Mouse (Mus musculus): Measurements from ENCODE around the gene Kyat1. TPM values are rescaled to one million over a fixed set of nuclear protein-coding genes. Genes with fewer than 3 reads are reported as not detected.
"Not testable (repeated sequence)": the region's sequence is repeated elsewhere in the genome, so short reads cannot be mapped to it uniquely, and the experiment has no call there.

Kyat1 gene
- polyA plus RNA-seq, 1 experiment: 51.9 TPM

DNA sequence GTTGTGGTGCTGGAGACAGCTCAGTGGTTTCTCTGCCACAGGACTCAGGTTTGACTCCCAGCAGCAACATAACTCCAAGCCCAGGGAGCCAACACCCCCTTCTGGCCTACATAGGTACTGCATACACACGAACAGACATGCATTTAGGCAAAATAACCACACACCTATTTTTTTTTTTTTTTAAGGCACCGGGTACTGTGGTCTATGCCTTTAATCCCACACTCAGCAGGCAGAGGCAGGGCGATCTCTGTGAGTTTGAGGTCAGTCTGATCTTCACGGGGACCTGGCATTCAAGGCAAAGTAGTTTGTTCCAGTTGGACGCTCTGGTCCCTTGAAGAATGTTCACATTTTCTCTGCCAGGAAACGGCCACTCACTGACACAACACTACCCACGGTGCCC, 2.2 kb downstream of the Kyat1 start:
- TF ChIP-seq POLR2A (IDR thresholded peaks at IDR 0.05; ENCODE audit: borderline replicate concordance, extremely low read depth, low read depth, low read length): no peak
- peak; percentile 44; the same call in 1 of the 2 replicates for TF ChIP-seq CTCF (IDR thresholded peaks at IDR 0.05; ENCODE audit: insufficient read depth, low read length)
- 75% methylated on average over 7 of the region's 7 CpGs for WGBS
- no peak overlapping the region for H3K4me3 ChIP-seq (replicated peaks; ENCODE audit: extremely low read depth, low read depth, low read length)

DNA sequence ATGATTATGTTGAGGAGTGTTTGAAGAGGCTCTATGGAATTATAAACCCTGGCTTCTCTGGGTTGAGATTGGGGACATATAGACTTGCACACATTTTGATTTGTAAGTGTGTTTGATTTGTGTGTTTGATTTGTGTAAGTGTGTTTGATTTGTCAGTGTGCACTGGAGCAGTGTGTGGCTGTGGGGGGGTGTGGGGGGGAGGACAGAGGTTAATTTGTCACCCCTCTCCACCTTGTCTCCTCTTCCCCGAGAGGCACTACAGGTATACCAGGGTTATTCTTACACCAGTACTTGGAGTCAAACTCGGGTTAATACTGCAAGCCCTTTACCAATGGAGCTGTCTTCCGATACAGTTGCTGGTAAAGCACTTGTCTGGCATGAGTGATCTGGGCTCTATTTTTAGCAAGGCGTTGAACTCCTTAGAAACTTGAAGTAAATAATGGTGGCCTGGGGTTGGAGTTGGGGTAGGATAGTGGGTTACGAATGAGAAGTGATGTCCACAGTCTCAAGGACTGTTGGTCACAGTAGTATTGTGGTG, 5.2 kb downstream of the Kyat1 start:
- no peak overlapping the region for H3K4me3 ChIP-seq (replicated peaks; ENCODE audit: extremely low read depth, low read depth, low read length)
- TF ChIP-seq CTCF (IDR thresholded peaks at IDR 0.05; ENCODE audit: insufficient read depth, low read length): no peak
- no peak for TF ChIP-seq POLR2A (IDR thresholded peaks at IDR 0.05; ENCODE audit: borderline replicate concordance, extremely low read depth, low read depth, low read length)
- H3K4me1 ChIP-seq (ENCODE audit: control insufficient read depth, insufficient read depth, low read length): peaks cover 2% of the 10 kb centered on the region; the same call in 1 of the 2 replicates
- 50% methylated on average over 5 of the region's 5 CpGs for WGBS
- no peak for DNase-seq

More for the DNA sequence above, 2.2 kb downstream of the Kyat1 start:
- peaks cover 6% of the 10 kb centered on the region; the same call in 1 of the 2 replicates for H3K4me1 ChIP-seq (ENCODE audit: control insufficient read depth, insufficient read depth, low read length)
- DNase-seq: no peak

DNA sequence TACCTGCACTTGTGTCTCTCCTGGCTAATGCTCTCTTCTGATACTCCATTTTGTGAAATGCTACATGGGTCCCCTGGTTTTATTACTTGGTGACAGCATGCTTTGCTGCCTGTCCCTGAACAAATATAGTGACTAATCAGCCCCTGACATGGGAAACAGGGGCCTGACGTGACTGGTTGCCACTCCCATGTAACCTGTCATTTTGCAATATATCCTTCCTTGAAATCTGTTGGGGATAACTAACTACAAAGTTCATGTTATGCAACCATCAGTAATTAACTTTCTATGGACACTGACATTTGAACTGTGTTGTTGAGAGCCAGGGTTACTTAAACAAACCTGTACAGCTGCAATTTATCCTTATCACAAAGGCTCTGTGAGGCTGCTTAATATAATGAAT, 5.7 kb downstream of the Kyat1 start:
- DNase-seq: no peak
- no peak for TF ChIP-seq CTCF (IDR thresholded peaks at IDR 0.05; ENCODE audit: insufficient read depth, low read length)
- TF ChIP-seq POLR2A (IDR thresholded peaks at IDR 0.05; ENCODE audit: borderline replicate concordance, extremely low read depth, low read depth, low read length): no peak
- H3K4me3 ChIP-seq (replicated peaks; ENCODE audit: extremely low read depth, low read depth, low read length): no peak overlapping the region
- 46% methylated on average over 1 of the region's 1 CpGs for WGBS
- H3K4me1 ChIP-seq (ENCODE audit: control insufficient read depth, insufficient read depth, low read length): peaks cover 2% of the 10 kb centered on the region; the same call in 1 of the 2 replicates

DNA sequence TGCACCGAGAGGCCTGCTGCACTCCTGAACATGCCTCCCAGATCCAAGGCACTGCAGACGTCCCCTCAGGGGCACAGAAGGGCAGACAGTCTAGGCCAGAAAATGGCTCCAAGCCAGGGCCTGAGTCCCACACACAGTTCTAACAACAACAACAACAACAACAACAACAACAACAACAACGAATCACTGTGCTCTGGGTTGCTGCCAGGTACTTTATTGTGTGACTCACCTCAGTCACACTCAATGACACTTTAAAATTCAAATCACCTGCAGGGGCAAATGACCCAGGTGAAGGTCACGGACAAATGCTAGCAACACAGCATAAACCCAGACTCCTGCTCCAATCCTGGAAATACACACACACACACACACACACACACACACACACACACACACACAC, 7.6 kb downstream of the Kyat1 start:
- TF ChIP-seq CTCF (IDR thresholded peaks at IDR 0.05; ENCODE audit: insufficient read depth, low read length) (no peak), POLR2A (IDR thresholded peaks at IDR 0.05; ENCODE audit: borderline replicate concordance, extremely low read depth, low read depth, low read length) (no peak)
- DNase-seq: no peak
- WGBS: 60% methylated on average over 4 of the region's 4 CpGs
- Histone ChIP-seq H3K4me1 (ENCODE audit: control insufficient read depth, insufficient read depth, low read length) (no peaks in the 10 kb centered on the region), H3K4me3 (replicated peaks; ENCODE audit: extremely low read depth, low read depth, low read length) (no peak overlapping the region)

DNA sequence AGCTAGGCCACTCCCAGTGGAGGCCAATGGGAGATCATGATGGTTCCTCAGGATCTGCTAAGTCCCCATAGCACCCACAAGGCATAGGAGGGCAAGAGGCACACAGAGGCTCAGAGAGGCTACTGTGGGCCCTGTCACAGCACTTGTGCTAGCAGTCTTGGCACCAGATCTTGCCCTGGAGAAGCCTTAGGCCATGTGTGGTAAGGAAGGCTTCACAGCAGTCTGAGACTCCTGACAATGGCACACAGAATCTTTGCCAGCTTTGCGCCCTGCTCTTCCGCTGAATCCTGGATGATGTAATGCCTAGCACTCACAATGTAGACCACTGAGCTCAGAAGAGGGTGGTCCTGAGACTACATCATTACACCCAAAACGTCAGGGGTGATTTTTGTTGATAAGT, 11.0 kb downstream of the Kyat1 start:
- TF ChIP-seq CTCF (IDR thresholded peaks at IDR 0.05; ENCODE audit: insufficient read depth, low read length) (no peak), POLR2A (IDR thresholded peaks at IDR 0.05; ENCODE audit: borderline replicate concordance, extremely low read depth, low read depth, low read length) (no peak)
- no peak overlapping the region for H3K4me3 ChIP-seq (replicated peaks; ENCODE audit: extremely low read depth, low read depth, low read length)
- no peaks in the 10 kb centered on the region for H3K4me1 ChIP-seq (ENCODE audit: control insufficient read depth, insufficient read depth, low read length)
- no peak for DNase-seq
- 72% methylated on average over 3 of the region's 3 CpGs for WGBS

DNA sequence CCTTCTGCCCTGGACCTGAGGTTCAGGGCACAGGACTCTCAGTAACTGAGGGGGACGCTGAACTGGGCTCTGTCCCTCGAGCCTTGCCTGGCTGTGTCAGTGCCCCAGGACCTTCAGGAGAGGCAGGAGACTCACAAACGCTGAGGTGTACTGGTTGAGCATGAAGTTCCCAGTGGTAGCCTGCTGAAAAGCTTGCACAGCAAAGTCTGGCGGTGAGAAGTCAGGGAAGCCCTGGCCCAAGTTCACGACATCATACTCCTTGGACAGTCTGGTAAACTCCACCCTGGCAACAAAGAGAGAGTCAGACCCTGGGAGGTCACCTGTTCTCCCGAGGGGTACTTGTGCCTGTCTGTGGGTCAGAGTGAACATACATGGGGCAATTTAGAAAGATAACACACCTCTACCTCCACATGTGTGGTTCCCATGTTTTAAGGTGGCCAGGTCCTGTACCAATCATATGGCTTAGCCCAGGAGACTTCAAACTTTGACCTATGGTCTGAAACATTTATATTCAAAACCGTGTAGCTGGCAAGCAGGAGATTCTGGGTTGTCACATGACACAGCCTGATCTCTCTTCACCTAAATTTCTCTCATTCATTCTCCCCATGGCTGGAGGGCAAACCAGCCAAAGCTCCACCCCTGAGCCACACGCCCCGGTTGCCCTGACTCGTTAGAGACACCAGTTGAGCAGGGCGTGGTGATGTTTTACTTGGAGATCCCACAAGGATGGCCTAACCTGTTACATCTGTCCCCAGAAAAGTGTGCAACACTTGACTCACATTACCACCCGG, 13.7 kb downstream of the Kyat1 start:
- H3K4me1 ChIP-seq (ENCODE audit: control insufficient read depth, insufficient read depth, low read length): no peaks in the 10 kb centered on the region
- TF ChIP-seq POLR2A (IDR thresholded peaks at IDR 0.05; ENCODE audit: borderline replicate concordance, extremely low read depth, low read depth, low read length) (no peak), CTCF (IDR thresholded peaks at IDR 0.05; ENCODE audit: insufficient read depth, low read length) (no peak)
- DNase-seq: no peak
- no peak overlapping the region for H3K4me3 ChIP-seq (replicated peaks; ENCODE audit: extremely low read depth, low read depth, low read length)
- WGBS: 84% methylated on average over 12 of the region's 12 CpGs

DNA sequence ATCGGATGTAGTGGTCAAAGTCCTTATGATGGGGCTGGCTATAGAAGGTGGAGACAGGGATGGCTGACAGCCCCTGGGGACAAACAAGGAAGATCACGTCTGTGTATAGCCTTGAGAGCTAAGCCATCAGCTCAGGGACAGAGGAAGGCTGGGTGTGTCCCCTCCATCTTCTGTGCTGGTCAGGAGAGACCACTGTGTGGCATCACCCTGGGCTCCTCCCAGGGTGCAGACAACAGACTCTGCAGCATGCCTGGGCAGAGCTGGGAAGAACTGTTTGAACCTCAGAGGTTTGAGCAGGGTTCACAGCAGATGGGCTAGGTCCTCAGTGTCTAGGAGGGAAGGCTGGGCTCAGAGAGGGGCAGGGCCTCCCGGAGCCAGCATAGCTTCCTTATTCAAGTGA, 20.0 kb downstream of the Kyat1 start:
- 72% methylated on average over 3 of the region's 3 CpGs for WGBS
- H3K4me1 ChIP-seq (ENCODE audit: control insufficient read depth, insufficient read depth, low read length): no peaks in the 10 kb centered on the region
- H3K4me3 ChIP-seq (replicated peaks; ENCODE audit: extremely low read depth, low read depth, low read length): no peak overlapping the region
- TF ChIP-seq POLR2A (IDR thresholded peaks at IDR 0.05; ENCODE audit: borderline replicate concordance, extremely low read depth, low read depth, low read length): no peak
- no peak for DNase-seq

DNA sequence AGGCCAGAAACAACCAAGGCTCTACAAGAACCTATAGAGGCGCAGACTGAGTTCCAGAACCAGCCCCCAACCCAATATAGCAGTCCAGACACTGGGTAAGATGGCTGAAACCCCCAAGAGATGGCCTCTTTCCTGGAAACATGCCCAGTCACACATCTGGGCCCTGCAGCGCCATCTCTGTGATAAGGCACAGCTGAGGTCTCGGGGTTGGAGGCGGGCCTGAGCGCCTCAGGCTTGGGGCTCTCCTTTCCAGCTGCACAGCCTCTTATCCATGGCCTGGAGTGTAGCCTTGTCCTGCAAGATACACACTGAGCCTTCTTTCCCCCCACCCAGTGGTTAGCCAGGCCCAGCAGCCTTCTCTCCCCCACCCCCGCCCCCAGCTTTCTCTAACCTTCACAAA, 20.4 kb downstream of the Kyat1 start:
- Histone ChIP-seq H3K4me1 (ENCODE audit: control insufficient read depth, insufficient read depth, low read length) (no peaks in the 10 kb centered on the region), H3K4me3 (replicated peaks; ENCODE audit: extremely low read depth, low read depth, low read length) (no peak overlapping the region)
- WGBS: 92% methylated on average over 6 of the region's 6 CpGs
- no peak for TF ChIP-seq POLR2A (IDR thresholded peaks at IDR 0.05; ENCODE audit: borderline replicate concordance, extremely low read depth, low read depth, low read length)
- TF ChIP-seq CTCF (IDR thresholded peaks at IDR 0.05; ENCODE audit: insufficient read depth, low read length): no peak
- no peak for DNase-seq

DNA sequence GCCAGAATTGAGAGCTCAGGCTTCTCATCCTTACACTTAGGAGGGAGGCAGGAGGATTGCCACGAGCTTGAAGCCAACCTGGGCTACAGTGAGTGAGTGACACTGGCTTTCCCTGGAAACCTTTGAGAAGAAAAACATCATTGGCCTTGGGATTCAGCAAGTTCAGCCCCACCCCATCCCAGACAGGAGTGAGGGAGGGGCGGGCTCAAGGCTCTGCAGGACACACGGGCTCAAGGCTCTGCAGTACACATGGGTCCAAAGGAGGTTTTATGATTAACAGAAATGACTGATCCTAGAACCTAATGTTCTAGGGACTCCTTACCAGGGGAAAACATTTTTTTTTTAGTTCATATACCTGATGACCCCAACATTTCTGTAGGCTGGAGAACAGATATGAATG, 21.9 kb downstream of the Kyat1 start:
- TF ChIP-seq CTCF (IDR thresholded peaks at IDR 0.05; ENCODE audit: insufficient read depth, low read length) (no peak), POLR2A (IDR thresholded peaks at IDR 0.05; ENCODE audit: borderline replicate concordance, extremely low read depth, low read depth, low read length) (no peak)
- H3K4me3 ChIP-seq (replicated peaks; ENCODE audit: extremely low read depth, low read depth, low read length): no peak overlapping the region
- no peaks in the 10 kb centered on the region for H3K4me1 ChIP-seq (ENCODE audit: control insufficient read depth, insufficient read depth, low read length)
- WGBS: 65% methylated on average over 3 of the region's 3 CpGs
- no peak for DNase-seq

DNA sequence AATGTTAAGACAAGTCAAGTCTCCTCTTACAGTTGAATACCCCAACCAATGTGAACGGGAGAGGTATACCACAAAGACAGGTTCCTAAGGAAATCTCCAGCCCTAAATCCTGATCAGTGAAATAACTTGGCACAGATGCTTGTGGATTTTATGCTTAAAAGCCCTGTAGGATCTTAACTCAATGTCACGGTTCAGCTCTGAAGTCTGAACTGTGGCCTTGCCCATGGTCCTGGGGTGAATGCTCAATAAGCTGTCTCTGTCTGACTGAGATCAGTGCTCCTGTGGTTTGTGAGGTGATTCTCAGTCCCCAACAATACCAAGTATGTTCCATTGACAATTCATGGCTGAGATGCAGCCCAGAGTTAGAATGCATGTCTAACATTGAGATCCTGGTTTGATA, 23.2 kb downstream of the Kyat1 start:
- peaks cover 4% of the 10 kb centered on the region for H3K4me1 ChIP-seq (ENCODE audit: control insufficient read depth, insufficient read depth, low read length)
- H3K4me3 ChIP-seq (replicated peaks; ENCODE audit: extremely low read depth, low read depth, low read length): no peak overlapping the region
- WGBS: 89% methylated on average over 2 of the region's 2 CpGs
- TF ChIP-seq POLR2A (IDR thresholded peaks at IDR 0.05; ENCODE audit: borderline replicate concordance, extremely low read depth, low read depth, low read length) (no peak), CTCF (IDR thresholded peaks at IDR 0.05; ENCODE audit: insufficient read depth, low read length) (no peak)
- no peak for DNase-seq

DNA sequence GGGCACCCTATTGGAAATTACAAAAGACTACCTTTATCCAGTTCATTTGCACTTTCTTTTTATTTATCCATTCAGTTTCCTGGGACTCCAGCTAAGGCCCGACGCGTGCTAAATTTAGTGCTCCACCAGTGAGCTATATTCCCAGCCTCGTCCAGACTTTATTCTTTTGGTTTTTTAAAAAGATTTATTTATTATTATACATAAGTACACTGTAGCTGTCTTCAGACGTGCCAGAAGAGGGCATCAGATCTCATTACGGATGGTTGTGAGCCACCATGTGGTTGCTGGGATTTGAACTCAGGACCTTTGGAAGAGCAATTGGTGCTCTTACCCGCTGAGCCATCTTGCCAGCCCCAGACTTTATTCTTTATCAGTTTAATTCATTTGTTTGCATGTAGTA, 26.9 kb downstream of the Kyat1 start:
- H3K4me1 ChIP-seq (ENCODE audit: control insufficient read depth, insufficient read depth, low read length); H3K4me3 ChIP-seq (replicated peaks; ENCODE audit: extremely low read depth, low read depth, low read length); DNase-seq: not testable (repeated sequence)
- WGBS: 49% methylated on average over 7 of the region's 7 CpGs
